ENCODE assay signal across 12 mouse cellular contexts in the genomic region with DNA sequence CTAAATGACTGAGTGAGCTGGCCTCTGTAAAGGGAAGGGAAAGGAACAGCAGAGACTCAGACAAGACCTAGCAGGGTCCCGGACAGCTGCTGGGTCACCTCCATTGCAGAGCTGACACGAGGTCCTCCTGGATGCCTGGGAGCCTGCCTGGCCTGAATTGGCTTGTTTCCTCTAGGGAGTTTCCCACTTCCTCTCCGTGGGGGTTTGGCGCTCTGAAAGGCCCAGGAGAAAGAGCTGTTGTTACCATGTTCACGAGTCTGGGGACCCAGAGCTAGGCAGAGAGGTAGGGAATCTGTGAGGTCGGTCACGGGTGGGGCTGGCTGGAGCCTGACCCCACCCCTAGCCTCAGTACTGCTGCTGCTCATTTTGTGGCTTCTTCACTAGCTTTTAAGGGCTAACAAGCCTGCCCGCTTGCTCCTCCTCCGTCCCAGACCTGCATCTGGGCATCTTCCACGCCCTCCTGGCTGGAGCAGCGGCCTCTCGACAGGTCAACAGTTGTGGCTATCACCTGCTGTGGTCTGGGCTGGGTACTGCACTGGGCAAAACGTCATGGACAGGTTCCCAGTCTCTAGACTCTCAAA. TPM values are rescaled to one million over a fixed set of nuclear protein-coding genes. Genes with fewer than 3 reads are reported as not detected.
DNase-seq lines count a peak whose midpoint lies in the region; ATAC-seq and TF ChIP-seq lines count a peak whose summit lies in the region.
"Had no signal": no experiment of that assay in that cellular context is flagged by ENCODE, and none has a peak within 500 bp of the region (broad histone marks: within the 10 kb centered on the region; RNA-seq: fewer than 3 reads in every experiment).

No protein-coding gene starts in this region.

- no peak overlapping the region for H3K4me2 ChIP-seq in embryonic facial prominence, embryonic 11.5 days (ENCODE audit: low read depth, low read length)
- peak overlapping the region; percentile 81 for H3K4me2 ChIP-seq in limb, embryonic 15.5 days

- H3K27ac ChIP-seq in embryonic facial prominence, embryonic 11.5 days (replicated peaks; ENCODE audit: low read depth, low read length): no peak overlapping the region
- H3K27ac ChIP-seq in limb, embryonic 15.5 days: peak overlapping the region; percentile 35; the same call in 1 of the 2 replicates
- H3K27ac ChIP-seq: kidney, embryonic 15.5 days had no signal

- H3K9ac ChIP-seq in embryonic facial prominence, embryonic 11.5 days (replicated peaks; ENCODE audit: low read length): peak overlapping the region; percentile 22; the same call in 1 of the 2 replicates
- H3K9ac ChIP-seq in limb, embryonic 15.5 days: no peak overlapping the region
- H3K9ac ChIP-seq: heart, embryonic 12.5 days; kidney, embryonic 15.5 days had no signal

- H3K36me3 ChIP-seq in E14TG2a.4 (ENCODE audit: insufficient read depth, low read length): no peaks in the 10 kb centered on the region
- H3K36me3 ChIP-seq in embryonic facial prominence, embryonic 11.5 days (replicated peaks; ENCODE audit: control insufficient read depth, insufficient read depth, low read depth, low read length): no peaks in the 10 kb centered on the region
- peaks cover 19% of the 10 kb centered on the region for H3K36me3 ChIP-seq in limb, embryonic 15.5 days
- H3K36me3 ChIP-seq: heart, embryonic 12.5 days; kidney, embryonic 15.5 days had no signal

- 49% methylated on average over 13 of the region's 13 CpGs for WGBS in embryonic facial prominence, embryonic 11.5 days
- 52% methylated on average over 13 of the region's 13 CpGs for WGBS in limb, embryonic 15.5 days

- H3K4me3 ChIP-seq in E14TG2a.4 (replicated peaks; ENCODE audit: low read length): peak overlapping the region; percentile 23
- no peak overlapping the region for H3K4me3 ChIP-seq in embryonic facial prominence, embryonic 11.5 days (ENCODE audit: low read depth, low read length)
- H3K4me3 ChIP-seq in limb, embryonic 15.5 days: no peak overlapping the region
- H3K4me3 ChIP-seq: heart, embryonic 12.5 days; kidney, embryonic 15.5 days had no signal

- H3K9me3 ChIP-seq in E14TG2a.4 (ENCODE audit: low read length): no peaks in the 10 kb centered on the region
- no peaks in the 10 kb centered on the region for H3K9me3 ChIP-seq in embryonic facial prominence, embryonic 11.5 days (replicated peaks; ENCODE audit: control insufficient read depth, low read length)
- H3K9me3 ChIP-seq in limb, embryonic 15.5 days: no peaks in the 10 kb centered on the region
- H3K9me3 ChIP-seq: heart, embryonic 12.5 days; kidney, embryonic 15.5 days had no signal

- H3K27me3 ChIP-seq in E14TG2a.4 (ENCODE audit: insufficient read depth, low read length): peaks cover 48% of the 10 kb centered on the region
- no peaks in the 10 kb centered on the region for H3K27me3 ChIP-seq in embryonic facial prominence, embryonic 11.5 days (ENCODE audit: control insufficient read depth, insufficient read depth, low read length)
- no peaks in the 10 kb centered on the region for H3K27me3 ChIP-seq in limb, embryonic 15.5 days
- H3K27me3 ChIP-seq: kidney, embryonic 15.5 days had no signal

- TF ChIP-seq CTCF in E14TG2a.4 (conservative IDR thresholded peaks at IDR 0.05; ENCODE audit: low read length): no peak

- peak; percentile 61 for DNase-seq in cerebellum, adult 11 months
- DNase-seq in cerebellum, postnatal 4 days (ENCODE audit: low spot score in 2 of 2): no peak
- no peak for DNase-seq in embryonic facial prominence, embryonic 11.5 days (ENCODE audit: low spot score)
- DNase-seq in thymus, adult 18-20 months: no peak
- DNase-seq in ovary, postnatal 14 days (ENCODE audit: low spot score): no peak
- DNase-seq in urinary bladder, adult 18-20 months (ENCODE audit: low spot score in 2 of 2): no peak
- DNase-seq: lung, postnatal 10 days; thymus, postnatal 4 days had no signal

- ATAC-seq in embryonic facial prominence, embryonic 11.5 days (replicated peaks; ENCODE audit: insufficient number of reproducible peaks, low FRiP score, low TSS enrichment, low read depth): no peak
- no peak for ATAC-seq in limb, embryonic 15.5 days (ENCODE audit: insufficient number of reproducible peaks, low FRiP score, low TSS enrichment, low read depth)

- H3K4me1 ChIP-seq in E14TG2a.4 (replicated peaks; ENCODE audit: low read depth, low read length): peaks cover 61% of the 10 kb centered on the region
- H3K4me1 ChIP-seq in embryonic facial prominence, embryonic 11.5 days (ENCODE audit: control insufficient read depth, insufficient read depth, low read length): peaks cover 10% of the 10 kb centered on the region
- peaks cover 42% of the 10 kb centered on the region for H3K4me1 ChIP-seq in limb, embryonic 15.5 days

RNA-seq across cellular contexts. Expression of a gene that starts 1.6 kb away (rescaled TPM):
- 41.1 and 46.0 TPM in 2 replicates for polyA plus RNA-seq in embryonic facial prominence, embryonic 11.5 days (2014; fragmentation: Nextera tagmentation; extraction: Ambion mirVana)
- polyA plus RNA-seq in limb, embryonic 15.5 days (2015; fragmentation: Nextera tagmentation; extraction: Ambion mirVana): 42.7 and 46.2 TPM in 2 replicates

RNA-seq across cellular contexts. Expression of a gene that starts 2.6 kb away (rescaled TPM):
- polyA plus RNA-seq in embryonic facial prominence, embryonic 11.5 days (2014; fragmentation: Nextera tagmentation; extraction: Ambion mirVana): 31.0 and 35.3 TPM in 2 replicates
- polyA plus RNA-seq in limb, embryonic 15.5 days (2015; fragmentation: Nextera tagmentation; extraction: Ambion mirVana): 20.5 and 26.6 TPM in 2 replicates

RNA-seq across cellular contexts. Expression of a gene that starts 31.2 kb away (rescaled TPM):
- 41.3 and 41.5 TPM in 2 replicates for polyA plus RNA-seq in embryonic facial prominence, embryonic 11.5 days (2014; fragmentation: Nextera tagmentation; extraction: Ambion mirVana)
- 58.0 and 67.7 TPM in 2 replicates for polyA plus RNA-seq in limb, embryonic 15.5 days (2015; fragmentation: Nextera tagmentation; extraction: Ambion mirVana)

RNA-seq across cellular contexts. Expression of a gene that starts 37.5 kb away (rescaled TPM):
- polyA plus RNA-seq in embryonic facial prominence, embryonic 11.5 days (2014; fragmentation: Nextera tagmentation; extraction: Ambion mirVana): 0.95 and 1.2 TPM in 2 replicates
- 3.2 and 3.9 TPM in 2 replicates for polyA plus RNA-seq in limb, embryonic 15.5 days (2015; fragmentation: Nextera tagmentation; extraction: Ambion mirVana)

RNA-seq across cellular contexts. Expression of a gene that starts 45.1 kb away (rescaled TPM):
- 31.7 and 33.0 TPM in 2 replicates for polyA plus RNA-seq in embryonic facial prominence, embryonic 11.5 days (2014; fragmentation: Nextera tagmentation; extraction: Ambion mirVana)
- polyA plus RNA-seq in limb, embryonic 15.5 days (2015; fragmentation: Nextera tagmentation; extraction: Ambion mirVana): 24.9 and 26.0 TPM in 2 replicates
